In the genomic region with DNA sequence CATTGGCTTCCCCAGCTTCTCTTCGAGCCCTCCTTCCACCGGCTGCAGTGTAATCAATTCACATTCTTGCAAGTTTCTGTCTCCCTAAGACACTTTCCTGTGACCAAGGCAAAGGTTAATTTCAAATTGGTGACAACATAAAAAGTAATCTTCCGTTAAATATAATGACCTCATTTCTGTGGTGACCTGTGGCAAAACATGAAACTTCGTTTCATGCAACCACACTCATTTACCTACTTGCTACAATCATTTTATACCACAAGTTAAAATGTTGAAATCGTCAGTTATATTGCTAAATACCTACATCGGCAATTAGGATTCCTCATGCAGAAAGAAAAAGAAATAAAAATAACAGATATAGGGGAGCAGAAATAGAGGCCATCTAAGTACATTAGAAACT, we compare ENCODE assay signal across 20 mouse cellular contexts.
"Had no signal": no experiment of that assay in that cellular context is flagged by ENCODE, and none has a peak within 500 bp of the region (broad histone marks: within the 10 kb centered on the region; RNA-seq: fewer than 3 reads in every experiment).

No protein-coding gene starts in this region.

- ATAC-seq: forebrain, embryonic 13.5 days; forebrain, embryonic 14.5 days; forebrain, embryonic 15.5 days; forebrain, embryonic 16.5 days; forebrain, postnatal 0 days had no signal

- DNase-seq: cerebellum, adult 8-10 months; cerebellum, adult 9-10 months; cerebellum, adult 9-11 months; cerebellum, postnatal 10 days; cerebellum, postnatal 14 days; cerebellum, postnatal 25 days; cerebellum, postnatal 36 days; embryo, embryonic 11 days; forebrain, postnatal 0 days; gastrocnemius, adult 2 months; gastrocnemius, postnatal 10 days; gastrocnemius, postnatal 14 days; gastrocnemius, postnatal 25 days; gastrocnemius, postnatal 36 days; heart, adult 18-20 months; heart, adult 2 months had no signal
